Mouse (Mus musculus) urinary bladder, postnatal 4 days (tissue): ENCODE measurements at regions not wholly inside any gene's neighbourhood (a gene's known extent, or its start where the extent isn't known, plus 50 kb on each side); places are given as distances from the start of the nearest gene placed in this dataset.
"Not testable (repeated sequence)": the region's sequence is repeated elsewhere in the genome, so short reads cannot be mapped to it uniquely, and the experiment has no call there.

Experiments used
- DNase-seq, 2 experiments: peaks; one replicate each; pipeline ENCODE4 v3.0.0; 2021 to 2022; ENCODE audit warnings: low spot score in 2 of 2

- no peak for DNase-seq
Measured at GRCm38 (mm10) chr10:118984580-118984979, 114.6 kb upstream of the Dyrk2 start.

- no peak for DNase-seq
Measured at GRCm38 (mm10) chr10:118981446-118981845, 111.4 kb upstream of the Dyrk2 start.

GRCm38 (mm10) chr10:118979339-118979738 lies 109.3 kb upstream of the Dyrk2 start:
- no peak for DNase-seq

- DNase-seq, result no peak
Measured at GRCm38 (mm10) chr10:118978181-118978743, 108.3 kb upstream of the Dyrk2 start.

GRCm38 (mm10) chr10:118976447-118976846 lies 106.4 kb upstream of the Dyrk2 start:
- no peak for DNase-seq

- DNase-seq, result no peak
Measured at GRCm38 (mm10) chr10:118975772-118976171, 105.8 kb upstream of the Dyrk2 start.

GRCm38 (mm10) chr10:118973324-118973723 lies 103.3 kb upstream of the Dyrk2 start:
- DNase-seq, result no peak

- no peak for DNase-seq
Measured at GRCm38 (mm10) chr10:118972626-118973025, 102.6 kb upstream of the Dyrk2 start.

GRCm38 (mm10) chr10:118970457-118971175 lies 100.6 kb upstream of the Dyrk2 start:
- DNase-seq, result no peak

- DNase-seq, result no peak
Measured at GRCm38 (mm10) chr10:118961713-118962181, 91.7 kb upstream of the Dyrk2 start.

- no peak for DNase-seq
Measured at GRCm38 (mm10) chr10:118960076-118960475, 90.1 kb upstream of the Dyrk2 start.

- DNase-seq, result no peak
Measured at GRCm38 (mm10) chr10:118959623-118960022, 89.6 kb upstream of the Dyrk2 start.

GRCm38 (mm10) chr10:118956352-118956751 lies 86.3 kb upstream of the Dyrk2 start:
- no peak for DNase-seq

GRCm38 (mm10) chr10:118953440-118953839 lies 83.4 kb upstream of the Dyrk2 start:
- DNase-seq, result no peak

GRCm38 (mm10) chr10:118952756-118953155 lies 82.7 kb upstream of the Dyrk2 start:
- no peak for DNase-seq

GRCm38 (mm10) chr10:118947724-118948123 lies 77.7 kb upstream of the Dyrk2 start:
- DNase-seq, result no peak

- DNase-seq, result no peak
Measured at GRCm38 (mm10) chr10:118947016-118947674, 77.1 kb upstream of the Dyrk2 start.

- no peak for DNase-seq
Measured at GRCm38 (mm10) chr10:118927316-118927715, 57.3 kb upstream of the Dyrk2 start.

GRCm38 (mm10) chr10:118923473-118924185 lies 53.6 kb upstream of the Dyrk2 start:
- no peak for DNase-seq

GRCm38 (mm10) chr10:118922120-118922519 lies 52.1 kb upstream of the Dyrk2 start:
- DNase-seq, result not testable (repeated sequence)
